Mouse (Mus musculus) frontal cortex, adult (tissue): ENCODE results near the gene Supt20.
"Not testable (repeated sequence)": the region's sequence is repeated elsewhere in the genome, so short reads cannot be mapped to it uniquely, and the experiment has no call there.

Experiments
- ATAC-seq: cut with Nextera tagmentation; 2 replicates; pipeline ENCODE4 v1.9.2; 2017; ENCODE audit warnings: mild to moderate bottlenecking, moderate library complexity, mixed read lengths; ENCODE audit not compliant: low TSS enrichment

Gene Supt20

DNA sequence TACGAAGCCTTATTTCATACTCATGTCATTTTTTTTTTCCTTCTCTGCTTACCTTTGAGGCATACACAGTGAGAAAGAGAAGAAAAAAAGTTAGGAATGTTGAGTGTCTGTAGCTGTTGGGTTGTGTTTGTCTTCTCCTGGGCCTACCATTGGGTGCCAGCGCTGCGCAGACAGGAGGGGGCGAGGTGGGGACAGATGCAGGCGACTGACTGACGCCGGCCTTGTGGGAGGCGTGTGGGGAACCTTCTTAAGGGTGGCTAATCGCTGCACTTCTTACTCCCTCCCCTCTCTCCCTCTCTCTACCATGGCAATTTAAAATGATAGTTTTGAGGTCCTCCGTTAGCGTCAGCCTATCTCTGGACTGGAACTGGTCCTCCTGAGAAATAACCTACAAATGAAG is 63.5 kb downstream of the Supt20 start:
- peak; percentile 81 for ATAC-seq

DNA sequence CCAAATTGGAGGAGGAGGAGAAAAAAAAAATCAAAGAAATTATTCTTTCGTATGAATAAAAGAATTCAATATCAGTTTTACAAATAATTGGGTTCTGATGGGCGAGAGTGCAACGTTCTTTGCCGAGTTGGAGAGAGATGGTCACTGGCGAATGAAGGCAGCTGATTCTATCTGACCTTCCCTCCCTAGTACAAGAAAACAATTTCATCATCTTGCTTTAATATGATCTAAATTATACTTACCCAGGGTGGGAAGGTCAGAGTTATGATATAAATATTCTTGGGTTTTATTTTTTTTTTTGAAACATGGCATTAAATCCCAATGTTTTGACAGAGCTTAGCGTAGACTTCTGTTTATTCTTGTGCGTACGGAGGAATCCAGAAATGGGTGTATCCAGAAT is 64.8 kb downstream of the Supt20 start:
- no peak for ATAC-seq

DNA sequence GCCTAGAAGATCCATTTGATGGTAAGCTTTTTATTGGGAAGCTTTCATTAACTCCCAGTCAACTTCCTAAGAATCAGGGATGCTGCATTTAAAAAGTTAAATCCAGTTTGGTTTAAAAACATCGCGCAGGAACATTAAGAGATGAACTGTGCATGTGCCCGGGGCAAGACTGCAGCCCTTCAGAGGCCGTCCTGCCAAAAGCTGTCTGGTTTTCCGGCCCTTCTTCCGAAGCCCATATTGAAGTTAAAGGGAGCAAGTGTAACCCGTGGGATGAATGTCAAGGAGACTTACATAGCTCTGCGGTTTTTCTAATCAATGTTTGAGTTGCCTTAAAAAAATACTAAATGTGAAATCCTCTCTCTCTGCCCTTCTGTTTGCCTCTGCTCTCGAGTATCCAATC is 66.6 kb downstream of the Supt20 start:
- no peak for ATAC-seq

DNA sequence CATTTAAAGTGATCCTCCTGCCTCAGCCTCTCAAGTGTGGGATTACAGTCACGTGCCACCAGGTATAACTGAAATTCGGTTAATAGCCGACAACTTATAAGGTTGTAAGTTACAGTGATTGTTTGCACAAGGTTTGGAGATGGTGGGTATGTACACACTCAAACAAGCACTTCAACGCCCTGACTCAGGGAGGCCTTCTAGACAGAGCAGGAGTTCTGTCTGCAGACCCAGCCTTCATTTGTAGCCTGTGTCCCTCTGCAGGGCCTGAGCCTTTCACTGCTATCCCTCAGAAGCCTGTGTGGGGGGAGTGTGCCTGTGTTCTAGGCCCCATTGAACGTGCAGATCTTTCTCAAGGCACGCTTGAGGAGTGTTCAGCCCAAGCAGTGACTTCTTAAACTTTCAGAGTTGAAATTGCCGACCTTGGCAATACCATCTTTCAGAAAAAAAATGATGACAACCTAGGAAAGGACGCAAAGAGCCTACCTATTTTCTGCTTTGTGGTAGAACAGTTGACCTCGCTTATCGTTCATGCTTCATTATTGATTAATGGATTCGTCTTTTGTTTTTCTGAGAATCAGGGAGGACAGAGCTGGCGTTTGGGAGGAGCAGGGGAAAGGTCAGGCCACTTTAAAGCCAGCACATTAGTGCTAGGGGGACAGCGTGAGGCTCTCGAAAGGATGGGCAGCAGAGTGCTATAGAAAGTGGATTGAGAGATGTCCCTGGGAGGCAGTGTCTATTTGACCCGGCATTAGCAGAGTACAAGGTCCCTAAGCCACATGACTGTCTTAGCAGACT is 67.9 kb downstream of the Supt20 start:
- no peak for ATAC-seq

DNA sequence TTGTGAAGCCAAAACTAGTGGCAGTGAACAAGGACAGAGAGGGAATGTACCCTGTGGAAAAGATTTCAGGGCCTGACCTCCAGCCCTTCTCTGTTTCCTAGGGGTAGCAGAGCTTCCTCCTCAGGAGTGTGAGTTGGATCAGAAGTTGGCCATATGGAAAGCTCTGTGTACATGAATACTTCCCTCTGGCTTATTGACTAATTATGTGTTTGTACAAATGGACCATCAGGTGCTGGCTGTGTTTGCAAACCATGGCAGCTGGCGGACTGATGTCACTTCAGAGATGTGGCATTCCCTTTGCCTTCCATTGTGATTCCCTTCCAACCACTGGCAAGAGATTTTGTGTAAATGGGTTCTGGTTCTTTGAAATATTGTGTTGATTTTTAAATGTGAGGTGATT is 68.7 kb downstream of the Supt20 start:
- ATAC-seq, result no peak

DNA sequence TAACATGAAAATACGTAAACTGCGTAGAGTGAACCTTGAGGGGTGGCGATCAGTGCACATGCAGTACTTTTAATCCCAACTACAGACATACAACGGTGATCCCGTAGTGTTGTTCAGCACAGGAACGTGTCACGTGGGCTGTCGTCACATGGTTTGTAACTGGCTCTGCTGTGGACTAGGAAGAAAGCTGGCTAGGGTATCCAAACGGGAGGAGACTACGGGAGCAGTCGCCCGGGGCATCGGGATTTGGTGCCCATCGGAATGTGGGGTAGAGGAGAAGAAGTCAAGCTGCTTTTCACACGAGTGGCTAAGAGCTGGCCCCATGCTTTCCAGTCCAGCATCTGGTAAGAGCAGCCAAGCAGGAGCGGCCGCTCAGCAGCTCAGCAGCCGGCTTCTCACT is 71.8 kb downstream of the Supt20 start:
- peak; percentile 74 for ATAC-seq

DNA sequence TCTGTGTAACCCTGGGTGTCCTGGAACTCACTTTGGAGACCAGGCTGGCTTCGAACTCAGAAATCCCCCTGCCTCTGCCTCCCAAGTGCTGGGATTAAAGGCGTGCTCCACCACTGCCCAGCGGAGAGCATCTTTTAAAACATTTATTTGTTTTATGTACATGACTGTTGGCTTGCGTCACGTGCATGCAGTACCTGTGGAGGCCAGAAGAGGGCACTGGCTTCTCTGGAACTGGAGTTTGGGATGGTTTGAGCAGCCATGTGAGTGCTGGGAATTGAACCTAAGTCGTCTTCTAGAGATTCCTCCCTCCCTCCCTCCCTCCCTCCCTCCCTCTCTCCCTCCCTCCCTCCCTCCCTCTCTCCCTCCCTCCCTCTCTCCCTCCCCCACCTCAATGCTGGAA is 72.9 kb downstream of the Supt20 start:
- ATAC-seq, result not testable (repeated sequence)

DNA sequence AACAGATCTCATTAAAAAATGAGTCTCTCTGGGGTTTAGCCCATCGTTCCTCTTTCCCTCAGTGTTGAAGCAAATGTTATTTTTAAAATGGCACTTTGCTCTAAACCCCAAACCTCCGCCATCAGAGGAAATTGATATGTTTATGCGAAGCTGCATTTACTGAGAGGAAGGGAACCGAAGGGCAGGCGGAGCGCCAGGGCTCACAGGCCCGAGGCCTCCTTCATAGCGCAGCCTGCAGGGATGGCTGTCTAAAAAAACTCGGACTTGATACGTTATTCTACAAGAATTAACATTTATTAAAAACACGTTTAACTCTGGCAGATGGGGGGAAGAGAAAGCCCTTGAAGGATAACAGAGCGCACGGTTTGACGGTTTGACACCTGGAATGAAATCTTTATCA is 73.4 kb downstream of the Supt20 start:
- ATAC-seq, result no peak

DNA sequence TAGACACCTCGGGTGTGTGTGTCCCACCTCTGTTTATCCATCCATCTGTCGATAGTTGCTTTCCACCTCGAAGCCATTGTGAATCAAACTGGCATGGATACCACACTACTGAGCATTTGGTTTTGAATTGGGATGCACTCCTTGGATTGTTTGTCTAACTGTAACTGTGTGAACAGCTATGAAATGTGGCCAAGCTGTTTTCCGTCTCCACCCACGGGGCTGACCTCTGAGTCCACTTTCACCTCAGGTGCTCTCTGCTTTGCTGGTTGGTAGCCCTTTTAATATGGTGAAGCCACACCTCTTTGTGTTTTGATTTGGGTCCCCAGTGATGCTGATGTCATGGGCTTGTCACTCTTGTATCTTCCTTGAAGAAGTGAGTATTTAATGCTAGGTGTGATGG is 74.2 kb downstream of the Supt20 start:
- ATAC-seq, result no peak

DNA sequence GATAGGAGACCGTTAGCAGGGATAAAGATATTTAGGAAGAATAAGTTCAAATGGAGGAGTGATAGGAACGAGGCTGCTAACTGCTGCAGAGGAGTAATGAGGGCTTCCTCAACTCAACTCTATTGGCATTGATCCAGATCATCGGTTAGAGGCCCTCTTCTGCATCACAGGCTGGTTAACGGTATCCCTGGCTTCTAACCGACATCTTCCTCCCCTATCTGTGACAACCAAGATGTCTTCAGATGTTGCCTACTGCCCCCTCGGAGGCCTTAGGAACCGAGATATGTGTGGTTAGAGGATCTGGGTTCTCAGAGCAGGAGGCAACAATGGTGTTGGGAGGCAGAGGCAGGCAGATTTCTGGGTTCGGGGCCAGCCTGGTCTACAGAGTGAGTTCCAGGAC is 76.0 kb downstream of the Supt20 start:
- ATAC-seq, result no peak

DNA sequence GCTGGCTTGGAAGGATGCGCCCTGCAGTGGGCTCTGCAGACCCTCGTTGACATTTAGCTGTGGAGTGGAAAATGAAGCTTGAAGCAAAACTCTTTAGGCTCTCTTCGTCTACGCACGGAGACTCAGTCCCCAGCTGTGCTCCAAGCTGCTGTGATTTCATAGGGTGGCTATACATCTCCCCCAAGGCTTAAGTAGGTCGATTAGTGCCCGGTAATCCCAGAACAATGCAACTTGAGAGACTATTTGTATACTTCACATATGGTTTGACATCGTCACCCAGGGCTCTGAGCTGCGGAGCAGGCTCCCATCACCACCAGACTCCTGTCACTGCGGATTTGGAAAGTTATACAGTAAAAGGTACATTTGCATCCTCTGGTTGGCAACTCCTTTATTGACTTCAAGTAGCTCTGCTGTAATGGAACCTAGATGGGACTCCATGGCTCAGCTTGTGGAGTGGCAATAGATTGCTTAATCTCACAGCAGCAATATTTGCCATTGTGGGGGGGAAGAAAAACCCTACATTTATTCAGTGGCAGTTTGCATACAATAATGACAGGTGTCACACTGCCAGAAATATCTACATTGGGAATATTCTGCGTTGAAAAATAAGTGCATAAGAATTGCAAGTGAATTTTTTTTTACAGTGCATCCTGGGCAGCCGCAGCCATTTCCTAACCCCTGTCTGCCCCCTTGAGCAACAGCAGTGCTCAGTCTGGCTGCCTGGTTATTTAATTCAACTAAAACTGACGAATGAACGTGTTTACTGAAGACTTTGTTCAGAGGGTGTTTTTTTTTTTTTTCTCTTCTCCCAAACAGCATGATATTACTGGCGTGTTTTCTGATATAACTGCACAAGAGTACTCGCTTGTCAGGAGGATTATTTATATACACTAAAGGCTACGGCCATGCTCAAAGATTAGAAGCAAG is 77.0 kb downstream of the Supt20 start:
- ATAC-seq, result no peak

DNA sequence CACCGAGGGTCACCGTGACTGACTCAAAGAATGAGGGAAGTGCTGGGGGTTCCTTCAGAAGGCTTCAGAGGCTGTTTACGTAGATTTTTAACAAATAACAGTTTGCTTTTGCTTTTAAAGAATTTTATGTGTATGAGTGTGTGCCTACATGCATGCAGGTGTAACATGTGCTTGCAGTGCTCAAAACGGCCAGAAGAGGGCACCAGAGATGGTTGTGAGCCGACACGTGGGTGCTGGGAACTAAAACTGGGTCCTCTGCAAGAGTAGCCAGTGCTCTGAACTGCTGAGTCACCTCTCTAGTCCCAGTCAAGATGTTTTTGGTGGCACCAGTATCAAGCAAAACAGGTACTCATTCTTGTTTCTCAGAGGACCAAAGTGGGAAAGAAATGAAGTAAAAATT is 81.0 kb downstream of the Supt20 start:
- no peak for ATAC-seq

DNA sequence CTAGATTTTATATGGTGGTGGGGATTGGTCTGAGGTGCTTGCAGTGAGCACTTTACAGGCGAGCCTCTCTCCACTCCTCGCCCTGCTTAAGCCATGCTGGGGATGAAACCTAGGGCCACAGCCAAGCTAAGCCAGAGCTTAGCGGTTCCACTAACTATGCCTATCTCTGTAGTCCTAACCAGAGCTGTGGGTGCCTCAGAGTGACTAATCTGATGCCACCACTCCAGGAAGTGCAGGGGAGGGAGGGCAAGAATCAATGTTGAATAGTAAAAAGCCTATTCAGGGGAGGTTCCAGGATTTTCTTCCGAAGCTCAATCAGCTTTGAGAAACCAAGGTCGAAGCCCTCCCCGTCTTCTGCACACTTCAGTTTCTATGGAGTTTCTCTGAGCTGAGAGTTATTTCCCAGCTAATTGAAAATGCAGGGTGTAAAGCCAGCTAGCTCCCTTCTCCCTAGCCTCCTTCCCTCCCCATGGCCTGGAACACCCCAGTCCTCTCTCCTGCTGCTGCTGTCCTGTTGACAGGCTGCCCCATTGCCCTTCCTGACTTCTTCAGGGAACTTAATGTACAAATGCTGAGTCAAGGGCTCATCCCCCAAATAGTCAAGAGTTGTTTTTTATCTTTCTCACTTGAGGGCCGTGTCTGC is 83.5 kb downstream of the Supt20 start:
- 0 out of 2 replicates have a peak, but pooled peaks have one; percentile 27 for ATAC-seq
